Mouse (Mus musculus): ENCODE measurements around the gene Adamts13.

Adamts13 gene

DNA sequence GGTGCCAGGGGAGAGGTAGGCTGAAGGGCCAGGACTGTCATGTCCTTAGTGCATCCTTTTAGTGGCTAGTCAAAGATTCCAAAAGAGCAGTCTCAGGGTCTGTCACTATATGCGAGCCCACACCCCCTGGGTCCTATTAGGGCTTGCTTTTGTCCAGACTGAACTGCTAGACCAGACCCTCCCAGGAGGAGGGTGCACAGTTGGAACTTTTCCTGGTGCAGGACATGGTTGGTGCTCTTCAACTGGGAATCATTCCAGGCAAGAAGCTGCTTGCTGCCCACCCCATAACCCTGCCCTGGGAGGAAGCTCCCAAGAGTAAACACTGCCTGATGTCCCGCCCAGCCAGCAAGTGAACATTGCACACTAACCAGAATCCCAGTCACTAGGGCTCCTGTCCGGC lies at the start of gene Adamts13:
TSS of gene Adamts13 (plus strand) at position 301 of the 400 bp plus-strand sequence.
- DNase-seq (ENCODE audit: low spot score) = no peak

DNA sequence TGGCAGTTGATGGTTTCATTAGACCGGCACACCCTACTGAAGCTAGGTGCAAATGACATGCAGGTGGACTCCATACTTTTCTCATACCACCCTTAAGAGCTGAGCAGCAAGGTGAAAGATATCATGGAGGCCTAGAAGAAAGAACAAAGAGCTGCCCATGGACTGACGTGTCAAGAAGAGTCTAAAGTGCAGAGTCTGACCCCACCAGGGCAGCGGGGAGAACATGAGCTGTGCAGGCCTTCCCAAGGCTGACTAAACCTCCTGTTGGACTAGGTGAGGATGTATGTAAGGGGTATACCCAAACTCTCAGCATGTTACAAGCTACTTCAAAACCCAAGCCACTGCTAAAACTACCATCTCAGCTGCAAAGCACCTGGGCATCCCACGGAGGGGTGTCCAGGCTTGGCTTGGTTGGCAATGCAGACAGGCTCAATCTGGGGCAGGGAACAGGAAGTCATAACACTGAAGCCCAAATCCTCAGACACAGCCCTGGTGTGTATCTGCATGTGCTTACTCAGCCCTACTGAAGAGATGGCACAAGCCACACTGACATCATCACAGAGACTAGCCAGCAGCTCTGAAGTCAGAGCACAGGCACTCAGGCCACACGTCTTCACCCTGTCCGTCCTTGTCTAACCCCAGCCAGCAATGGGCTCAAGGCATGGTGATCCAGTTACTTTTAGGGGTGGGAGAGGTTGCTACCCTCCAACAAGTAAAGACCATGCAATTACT lies 45.3 kb upstream of the Adamts13 start:
- DNase-seq (ENCODE audit: low spot score) = no peak

DNA sequence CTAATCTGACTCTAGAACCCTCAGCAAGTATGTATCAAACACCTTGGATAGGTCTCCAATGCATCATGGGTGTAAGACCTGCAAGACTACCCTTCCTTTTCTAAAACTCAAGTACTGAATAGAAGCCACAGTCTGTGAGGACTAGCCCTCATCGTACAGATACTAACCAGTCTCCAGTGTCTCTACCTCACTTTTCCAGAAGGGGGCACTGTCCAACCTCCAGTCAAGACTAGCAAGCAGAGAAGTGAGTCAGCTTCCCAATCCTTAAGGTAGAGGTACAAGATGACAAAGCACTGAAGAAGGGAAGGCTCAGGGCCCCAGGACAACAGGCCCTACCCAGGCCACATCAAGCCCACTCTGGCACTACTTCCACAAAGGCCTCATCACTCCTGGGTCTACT lies 42.8 kb upstream of the Adamts13 start:
- DNase-seq (ENCODE audit: low spot score) = peak; percentile 81

DNA sequence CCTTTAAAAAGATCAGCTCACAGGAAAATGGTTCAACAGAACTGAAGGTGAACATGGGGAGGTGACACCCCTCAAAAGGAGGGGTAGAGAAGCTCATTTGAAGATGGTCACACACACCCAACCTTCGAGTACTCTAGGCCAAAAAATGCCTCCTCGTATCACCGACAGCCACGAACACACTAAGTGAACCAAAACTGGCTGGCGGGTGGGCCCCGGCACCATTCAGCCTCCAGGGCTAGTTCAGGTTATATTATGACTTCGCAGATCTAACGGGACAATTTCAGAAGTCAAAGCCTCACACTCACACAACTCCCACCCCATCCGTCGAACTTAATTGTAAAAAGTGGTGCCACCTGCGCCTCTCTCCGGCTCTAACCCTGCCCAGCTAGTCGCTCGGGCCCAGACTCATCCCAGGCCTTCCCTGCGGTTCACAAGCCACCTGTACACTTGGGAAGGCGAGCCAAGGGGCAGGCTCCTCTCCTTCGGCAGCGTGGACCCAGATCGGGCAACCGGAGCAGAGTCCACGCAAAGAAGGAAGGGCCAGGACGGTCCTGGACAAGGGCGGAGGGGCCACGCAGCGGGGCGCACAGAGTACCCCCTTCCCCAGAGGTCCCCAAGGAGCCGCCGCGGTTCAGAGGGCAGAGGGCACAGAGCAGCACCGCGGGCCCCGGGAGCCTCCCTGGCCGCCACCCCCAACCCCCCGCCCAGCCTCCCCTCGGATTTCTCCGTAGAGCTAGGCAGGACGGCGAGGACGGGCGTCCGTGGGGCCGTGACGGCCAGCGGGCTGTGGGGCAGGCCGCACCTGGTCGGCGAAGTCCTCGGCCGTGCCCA lies 40.5 kb upstream of the Adamts13 start:
- DNase-seq (ENCODE audit: low spot score) = peak; percentile 27

DNA sequence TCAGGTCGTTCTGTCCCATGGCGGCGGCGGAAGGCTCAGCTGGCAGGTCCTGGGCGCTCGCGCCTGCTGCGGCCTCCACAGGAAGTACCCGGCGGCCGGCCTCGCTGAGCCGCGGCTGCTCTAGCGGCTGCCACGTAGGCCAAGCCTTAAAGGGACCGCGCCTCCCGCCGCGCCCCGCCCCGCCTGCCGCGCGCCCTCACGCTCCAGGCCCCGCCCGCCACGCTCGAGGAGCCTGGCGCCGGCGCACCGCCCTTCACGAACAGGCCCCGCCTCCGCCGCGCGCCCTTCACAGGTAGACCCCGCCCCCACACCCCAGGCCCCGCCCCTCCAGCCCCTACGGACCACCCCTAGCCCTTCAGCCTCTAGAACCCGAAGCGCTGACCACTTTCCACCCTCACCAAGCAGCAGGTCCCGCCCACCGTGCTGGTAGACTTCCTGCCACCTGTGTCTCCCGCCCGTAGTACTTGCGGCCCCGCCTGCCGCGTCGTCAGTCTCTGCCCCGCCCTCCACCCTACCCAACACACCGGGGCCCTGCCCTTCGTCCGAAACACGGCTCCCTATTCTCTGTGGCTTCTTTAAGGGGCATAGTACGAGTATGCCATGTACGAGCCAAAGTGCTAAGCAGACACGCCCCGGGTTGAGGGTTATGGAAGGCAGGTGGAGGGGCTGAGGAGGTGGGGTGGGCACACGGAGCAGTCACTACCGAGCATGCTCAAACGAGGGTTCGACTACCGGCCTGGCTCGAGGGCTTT lies 39.7 kb upstream of the Adamts13 start, which contains the start of the genes Surf4 and Stkld1:
TSS of gene Surf4 (minus strand) at position 625 of the 752 bp plus-strand sequence.
TSS of gene Stkld1 (plus strand) at position 744 of the 752 bp plus-strand sequence.
- DNase-seq (ENCODE audit: low spot score) = peak; percentile 92

DNA sequence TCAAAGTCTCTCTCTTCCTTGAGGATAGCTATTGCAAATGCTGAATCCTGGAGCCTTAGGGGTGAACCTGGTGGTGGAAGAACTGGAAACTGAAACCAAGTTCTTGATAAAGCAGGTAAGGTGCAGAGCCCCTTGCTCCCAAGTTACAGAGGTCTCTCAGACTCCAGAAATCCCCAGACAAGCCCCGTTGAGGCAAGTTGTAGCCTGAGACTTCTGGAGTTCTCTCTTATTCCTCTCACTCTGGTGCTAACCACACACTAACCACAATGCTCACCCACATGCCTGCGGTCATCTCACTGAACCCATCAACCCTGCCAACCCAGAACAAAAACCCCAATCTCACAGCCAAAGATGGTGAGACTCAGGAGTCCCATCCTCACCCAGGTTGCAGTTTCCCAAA lies 37.9 kb upstream of the Adamts13 start:
- no peak for DNase-seq (ENCODE audit: low spot score)

DNA sequence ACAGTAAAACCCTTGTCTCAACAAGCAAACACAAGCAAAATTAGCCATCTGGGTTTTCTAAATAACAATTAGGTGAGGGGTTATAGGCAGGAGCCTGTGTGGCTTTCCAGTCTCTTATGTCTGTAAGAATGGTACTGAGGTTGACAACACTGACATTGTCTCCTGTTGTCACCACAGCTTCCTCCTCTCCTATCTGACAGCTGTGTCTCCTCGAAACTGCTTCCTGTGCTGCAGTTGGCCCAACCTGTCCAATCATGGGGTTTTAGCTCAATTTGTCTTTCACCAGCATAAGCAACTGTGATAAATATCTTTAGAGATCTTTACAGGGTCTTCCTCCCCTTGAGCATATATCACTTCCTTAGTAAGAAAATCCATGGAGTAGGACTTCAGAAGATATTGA lies 36.8 kb upstream of the Adamts13 start:
- no peak for DNase-seq (ENCODE audit: low spot score)

DNA sequence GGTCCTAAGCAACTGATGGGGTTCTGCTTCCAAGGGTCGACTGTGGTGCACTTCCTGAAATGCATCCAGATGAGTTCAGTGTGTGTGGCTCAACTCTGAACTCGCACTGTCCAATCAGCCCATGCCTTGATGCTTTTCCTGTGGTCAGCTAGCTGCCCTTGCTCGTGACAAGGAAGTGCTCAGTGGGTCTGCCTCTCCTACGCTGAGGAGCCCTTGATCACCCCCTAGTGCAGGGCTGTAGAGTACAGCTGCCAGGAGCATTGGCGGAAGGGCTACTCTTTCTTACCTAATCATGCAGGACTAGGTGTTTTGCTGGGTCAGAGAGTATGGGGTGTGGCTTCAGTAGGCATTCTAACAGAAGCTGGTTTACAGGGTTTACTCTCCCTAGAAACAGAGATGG lies 31.7 kb upstream of the Adamts13 start:
- no peak for DNase-seq (ENCODE audit: low spot score)

DNA sequence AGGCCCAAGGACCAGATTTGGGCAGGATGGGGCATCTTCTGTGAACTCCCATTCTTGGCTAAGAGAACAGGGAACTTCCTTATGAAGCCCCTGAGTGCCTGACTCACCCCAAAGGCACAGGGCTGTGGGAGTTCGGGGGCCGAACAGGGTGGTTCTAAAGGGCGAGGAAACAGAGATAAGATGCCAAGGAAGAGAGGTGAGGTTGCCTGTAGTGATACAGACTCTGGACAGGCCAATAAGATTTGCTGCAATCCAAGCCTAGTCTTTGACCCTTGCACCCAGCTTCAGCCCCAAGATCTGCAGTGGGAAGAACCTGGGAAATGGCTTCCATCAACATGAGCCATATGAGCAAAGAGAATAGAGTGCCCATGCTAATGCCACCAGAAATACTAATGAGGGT lies 30.0 kb upstream of the Adamts13 start:
- no peak for DNase-seq (ENCODE audit: low spot score)

DNA sequence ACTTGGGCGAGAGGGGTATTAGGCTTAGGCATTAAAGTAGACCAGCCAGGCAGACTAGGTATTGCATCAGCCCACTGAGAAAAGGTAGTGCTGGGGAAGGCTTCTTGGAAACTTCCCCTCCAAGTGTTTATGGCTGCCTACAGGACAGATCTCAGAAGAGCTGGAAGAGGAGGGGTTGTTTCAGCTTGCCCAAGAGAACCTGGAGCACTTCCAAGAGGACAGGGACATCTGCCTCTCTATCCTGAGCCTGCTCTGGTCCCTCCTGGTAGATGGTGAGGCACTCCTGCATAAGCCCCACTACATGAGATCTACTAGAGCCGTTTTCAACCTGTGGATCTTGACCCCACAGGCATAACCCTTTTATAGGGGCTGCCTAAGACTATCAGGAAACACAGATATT lies 22.8 kb upstream of the Adamts13 start:
- no peak for DNase-seq (ENCODE audit: low spot score)

DNA sequence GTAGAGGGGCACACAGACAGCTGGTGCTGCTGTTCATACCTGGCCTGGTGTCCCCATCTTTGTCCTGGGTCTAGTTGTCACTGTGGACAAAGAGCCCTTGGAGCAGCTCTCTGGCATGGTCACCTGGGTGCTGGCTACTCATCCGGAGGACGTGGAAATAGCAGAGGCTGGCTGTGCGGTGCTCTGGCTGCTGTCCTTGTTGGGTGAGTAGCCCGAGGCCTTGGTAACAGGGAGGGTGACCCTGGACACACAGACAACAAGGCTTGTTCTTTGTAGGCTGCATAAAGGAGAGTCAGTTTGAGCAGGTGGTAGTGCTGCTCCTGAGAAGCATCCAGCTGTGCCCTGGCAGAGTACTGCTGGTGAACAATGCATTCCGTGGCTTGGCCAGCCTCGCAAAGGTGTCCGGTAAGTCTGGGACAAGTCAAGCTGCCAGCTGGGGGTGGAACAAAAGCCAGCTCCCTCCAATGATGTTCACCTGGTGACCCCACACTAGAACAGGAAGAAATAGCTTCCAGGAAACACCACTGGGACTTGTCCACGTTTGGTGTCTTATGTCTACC lies 21.8 kb upstream of the Adamts13 start:
- no peak for DNase-seq (ENCODE audit: low spot score)

DNA sequence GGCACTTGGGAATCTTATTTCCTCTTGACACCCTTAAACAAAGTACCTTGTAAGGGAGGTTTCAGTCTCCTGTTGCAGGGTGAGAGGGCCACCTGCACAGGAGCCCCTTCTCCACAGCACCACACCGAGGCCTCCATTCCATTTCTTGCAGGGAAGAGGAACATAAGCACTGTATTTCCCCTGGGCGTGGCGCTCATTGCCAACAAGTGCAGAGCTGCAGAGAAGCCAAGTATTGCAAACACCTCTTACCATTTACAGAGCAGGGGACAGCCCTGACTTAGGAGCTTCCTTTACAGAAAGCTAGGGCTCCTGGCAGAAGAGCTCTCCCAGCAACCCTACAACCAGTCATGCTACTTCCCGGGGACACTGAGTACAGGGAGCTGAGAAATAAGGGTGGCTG lies 21.0 kb upstream of the Adamts13 start:
- DNase-seq (ENCODE audit: low spot score) = no peak

DNA sequence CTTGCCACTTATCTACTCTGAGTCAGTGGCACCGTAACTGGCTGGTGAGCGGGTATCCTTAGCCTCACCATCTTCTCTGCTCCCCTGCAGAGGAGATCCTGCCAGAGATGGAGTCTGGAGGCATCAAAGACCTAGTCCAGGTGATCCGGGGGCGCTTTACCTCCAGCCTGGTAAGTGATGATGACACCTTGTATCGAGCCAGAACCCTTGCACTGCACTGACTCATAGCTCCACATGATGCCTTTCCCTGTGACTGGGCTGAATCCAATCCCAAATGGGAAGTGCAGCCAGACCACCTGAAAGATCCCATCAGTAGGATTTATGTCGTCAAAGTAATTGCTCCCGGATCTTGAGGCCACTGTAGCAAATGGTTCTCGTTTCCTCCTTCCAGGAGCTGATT lies 20.4 kb upstream of the Adamts13 start:
- DNase-seq (ENCODE audit: low spot score) = no peak

DNA sequence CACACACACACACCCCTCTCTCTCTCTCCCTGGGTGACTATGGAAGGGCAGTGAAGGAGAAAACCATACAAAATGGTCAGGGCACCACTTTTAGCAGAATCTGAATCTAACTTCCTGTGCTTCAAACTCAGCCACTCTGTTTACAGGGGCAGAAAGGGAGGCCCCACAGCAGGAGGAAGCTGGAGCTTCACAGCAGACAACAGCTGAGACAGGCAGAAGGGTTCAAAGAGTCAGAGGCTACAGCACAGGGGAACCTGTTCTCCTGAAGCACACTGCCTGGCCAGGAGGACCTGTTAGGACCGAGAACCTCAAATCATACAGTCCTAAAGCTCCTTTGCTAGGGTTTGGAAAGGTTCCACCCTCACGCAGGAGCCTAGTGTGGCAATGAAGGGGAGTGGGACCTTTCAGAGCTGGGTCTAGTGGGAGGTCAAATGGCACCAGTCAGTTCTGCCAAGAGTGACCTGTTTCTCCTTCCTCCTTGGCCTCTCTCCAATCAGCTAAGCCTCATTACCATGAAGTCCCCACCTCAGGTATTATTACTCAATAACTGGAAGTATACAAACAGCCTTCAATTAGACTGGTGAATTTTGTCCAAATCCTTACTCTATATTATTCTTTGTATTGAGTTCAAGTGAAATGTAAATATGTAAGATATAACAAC lies 18.4 kb upstream of the Adamts13 start:
- DNase-seq (ENCODE audit: low spot score) = no peak

DNA sequence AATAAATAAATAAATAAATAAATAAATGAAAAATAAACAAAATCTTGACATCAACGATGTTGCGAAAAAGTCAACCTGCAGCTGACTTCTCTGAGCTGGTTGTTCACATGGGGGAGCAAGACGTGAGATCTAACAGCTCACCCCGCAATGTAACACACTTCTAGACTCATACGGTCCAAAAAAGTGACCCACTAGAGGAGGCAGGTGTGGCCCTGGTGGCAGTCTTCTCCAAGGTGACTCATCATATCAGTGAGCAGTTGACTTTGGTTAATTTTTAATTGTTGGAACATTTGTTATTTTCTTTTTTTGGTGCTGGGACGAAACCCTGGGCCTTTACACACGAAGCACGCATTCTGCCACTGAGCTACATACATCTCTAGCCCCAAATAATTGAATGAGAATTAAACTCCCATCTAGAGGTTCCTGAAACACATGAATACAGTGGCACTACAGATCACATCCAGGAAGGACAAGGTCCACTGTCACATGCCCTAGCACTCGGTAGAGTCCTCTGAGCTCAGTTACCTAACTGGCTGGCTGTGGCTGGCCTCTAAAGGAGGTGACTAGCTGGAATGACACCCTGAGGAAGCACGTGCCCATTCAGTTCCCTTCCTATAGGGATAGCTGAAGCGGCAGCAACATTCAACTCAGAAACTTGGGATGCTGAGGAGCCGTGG lies 16.3 kb upstream of the Adamts13 start:
- no peak for DNase-seq (ENCODE audit: low spot score)

DNA sequence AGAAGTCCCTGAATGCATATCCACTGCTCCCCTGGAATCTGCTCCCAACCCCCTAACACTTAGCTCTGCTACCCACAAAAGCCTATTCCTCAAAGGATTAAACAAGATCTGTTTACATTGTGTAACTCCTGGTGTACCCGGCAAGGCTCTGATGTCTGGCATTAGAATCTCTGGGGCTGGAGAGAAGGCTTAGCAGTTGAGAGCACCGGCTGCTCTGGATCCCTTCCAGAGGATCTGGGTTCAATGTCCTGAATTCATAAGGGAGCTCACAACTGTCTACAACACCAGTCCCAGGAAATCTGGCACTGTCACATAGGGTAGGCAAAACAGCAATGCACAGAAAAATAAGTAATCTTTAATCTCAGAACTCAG lies 15.7 kb upstream of the Adamts13 start:
- DNase-seq (ENCODE audit: low spot score) = no peak

DNA sequence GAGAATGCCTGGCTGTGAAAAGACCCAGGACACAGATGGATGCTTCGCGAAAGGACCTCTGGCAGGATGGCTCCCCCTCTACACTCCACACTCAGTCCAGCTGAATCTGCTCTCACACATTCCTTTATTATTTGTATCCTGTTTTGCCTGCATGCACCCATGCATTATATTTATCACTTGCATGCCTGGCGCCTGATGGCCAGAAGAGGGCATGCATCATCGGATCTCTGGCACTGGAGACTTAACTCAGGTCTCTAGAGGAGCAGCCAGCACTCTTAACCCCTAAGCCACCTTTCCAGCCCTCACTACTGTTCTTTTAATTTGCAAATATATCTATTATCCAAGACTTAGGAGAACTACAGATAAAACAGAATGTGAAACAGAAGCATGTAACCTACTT lies 12.5 kb upstream of the Adamts13 start:
- DNase-seq (ENCODE audit: low spot score) = no peak

DNA sequence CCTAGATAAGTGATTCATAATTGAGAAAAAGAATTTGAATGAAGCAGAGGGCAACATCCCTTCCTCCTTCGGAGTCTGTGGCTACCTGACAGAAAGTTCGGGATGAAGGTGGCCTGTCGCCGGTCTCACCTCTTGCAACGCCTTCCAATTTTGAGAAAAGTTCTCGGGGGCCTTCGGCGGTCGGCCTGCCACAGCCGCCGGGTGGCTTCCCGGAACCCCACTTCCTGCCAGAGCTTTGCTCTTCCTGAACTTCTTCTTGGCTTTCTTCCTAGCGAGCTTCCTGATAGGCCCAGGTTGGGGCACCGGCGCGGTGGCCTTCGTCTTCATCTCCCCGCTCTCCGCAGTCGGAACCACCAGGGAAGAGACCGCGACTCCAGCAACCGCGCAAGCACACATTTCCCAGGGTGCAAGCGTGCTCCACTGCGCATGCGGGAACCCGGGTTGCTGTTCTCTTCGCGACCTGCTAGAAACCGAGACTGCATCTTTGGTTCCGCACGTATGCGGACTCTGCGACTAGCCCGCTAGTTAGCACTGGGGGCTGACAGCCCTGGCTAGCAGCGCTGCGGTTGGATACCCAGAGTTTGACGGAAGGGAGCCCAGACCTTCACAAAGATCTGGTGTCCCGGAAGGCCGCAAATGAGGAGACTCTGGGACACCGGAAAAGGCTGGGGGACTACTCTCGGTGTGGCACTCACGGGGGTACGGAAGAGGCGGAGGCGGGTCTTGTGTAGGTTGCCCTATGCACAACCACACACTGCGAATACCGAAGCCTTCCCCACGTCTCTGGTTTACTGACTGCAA lies 9.1 kb upstream of the Adamts13 start, which contains the start of gene Rexo4:
TSS of gene Rexo4 (minus strand) at position 464 of the 801 bp plus-strand sequence.
- DNase-seq (ENCODE audit: low spot score) = peak; percentile 92

DNA sequence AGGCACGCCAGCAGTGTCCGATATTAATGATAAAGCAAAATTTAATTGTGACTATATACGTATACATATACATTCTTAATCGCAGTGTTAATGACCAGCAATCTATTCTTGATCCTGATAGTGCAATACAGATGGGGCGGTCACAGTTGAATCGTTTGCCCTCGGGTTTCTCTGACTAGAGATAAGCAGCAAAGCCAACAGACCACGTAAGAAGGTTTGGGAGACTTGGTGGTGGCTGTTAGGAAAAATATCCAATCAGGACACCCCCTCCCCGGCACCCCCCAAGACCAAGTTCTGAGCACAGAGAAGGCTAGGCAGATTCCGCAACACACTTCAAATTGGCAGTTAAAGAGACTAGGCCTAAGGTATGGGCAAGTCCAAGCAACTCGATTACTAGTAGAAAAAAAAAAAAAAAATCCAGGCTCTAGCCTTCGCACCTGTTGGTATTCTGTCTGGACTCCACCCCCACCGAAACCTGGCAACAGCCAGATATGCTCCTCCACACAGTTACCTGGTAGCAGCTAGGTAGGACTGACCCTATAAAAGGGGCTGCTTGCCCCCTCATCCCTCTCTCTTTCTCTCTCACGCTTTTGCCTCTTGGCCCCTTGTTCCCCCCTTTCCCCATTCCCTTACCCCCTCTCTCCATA lies 8.4 kb upstream of the Adamts13 start:
- no peak for DNase-seq (ENCODE audit: low spot score)

DNA sequence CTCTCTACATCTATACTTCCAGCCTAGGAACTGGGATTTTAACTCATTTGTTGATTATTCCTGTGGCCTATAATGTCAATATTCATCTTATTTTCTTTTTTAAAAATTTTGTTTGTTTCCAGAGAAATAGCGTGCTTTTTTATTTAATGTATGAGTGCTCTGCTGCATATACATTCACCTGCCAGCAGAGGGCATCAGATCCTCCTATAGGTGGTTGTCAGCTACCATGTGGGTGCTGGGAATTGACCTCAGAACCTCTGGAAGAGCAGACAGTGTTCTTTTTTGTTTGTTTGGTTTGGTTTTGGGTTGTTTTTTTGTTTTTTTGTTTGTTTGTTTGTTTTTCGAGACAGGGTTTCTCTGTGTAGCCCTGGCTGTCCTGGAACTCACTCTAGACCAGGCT lies 6.0 kb upstream of the Adamts13 start:
- no peak for DNase-seq (ENCODE audit: low spot score)
